ENCODE assay signal across 14 mouse cellular contexts in genomic region chr9:75427366-75428273, GRCm38 (mm10). TPM values are rescaled to one million over a fixed set of nuclear protein-coding genes. Genes with fewer than 3 reads are reported as not detected.
A peak's percentile ranks its signal among the peaks of the same experiment; 100 is the strongest.
DNase-seq lines count a peak whose midpoint lies in the region; ATAC-seq and TF ChIP-seq lines count a peak whose summit lies in the region.
"Had no signal": no experiment of that assay in that cellular context is flagged by ENCODE, and none has a peak within 500 bp of the region (broad histone marks: within the 10 kb centered on the region; RNA-seq: fewer than 3 reads in every experiment).

No protein-coding gene starts in this region.

- ATAC-seq in heart, embryonic 16.5 days (replicated peaks; ENCODE audit: extremely low read depth, insufficient read depth, low FRiP score), result 0 out of 2 replicates have a peak, but pooled peaks have one; percentile 2

- H3K27me3 ChIP-seq in cerebellum, adult 2 months (ENCODE audit: control insufficient read depth, insufficient read depth, low read length), result no peaks in the 10 kb centered on the region
- H3K27me3 ChIP-seq in heart, embryonic 16.5 days (ENCODE audit: control insufficient read depth, insufficient read depth, low read length), result no peaks in the 10 kb centered on the region
- H3K27me3 ChIP-seq: CH12.LX; limb, embryonic 12.5 days; lung, embryonic 15.5 days; stomach, embryonic 15.5 days had no signal

- no peaks in the 10 kb centered on the region for H3K9me3 ChIP-seq in heart, embryonic 16.5 days (replicated peaks; ENCODE audit: control insufficient read depth, low read length)
- H3K9me3 ChIP-seq: limb, embryonic 12.5 days; lung, embryonic 15.5 days; stomach, embryonic 15.5 days had no signal

- WGBS in cerebellum, adult 2 months, result 31% methylated on average over 9 of the region's 9 CpGs
- WGBS in heart, embryonic 16.5 days, result 62% methylated on average over 9 of the region's 9 CpGs

- no peak for TF ChIP-seq CTCF in gastrocnemius, adult 2 months (IDR thresholded peaks at IDR 0.05)
- TF ChIP-seq CTCF in cerebellum, adult 2 months (IDR thresholded peaks at IDR 0.05; ENCODE audit: borderline replicate concordance, insufficient read depth, low read depth, low read length), result no peak

- H3K4me1 ChIP-seq in cerebellum, adult 2 months (ENCODE audit: control insufficient read depth, insufficient read depth, low read length), result peaks cover 21% of the 10 kb centered on the region
- H3K4me1 ChIP-seq in heart, embryonic 16.5 days (ENCODE audit: control insufficient read depth, insufficient read depth, low read length), result peaks cover 19% of the 10 kb centered on the region
- H3K4me1 ChIP-seq: lung, embryonic 15.5 days; stomach, embryonic 15.5 days had no signal

- no peak overlapping the region for H3K4me3 ChIP-seq in gastrocnemius, adult 2 months
- no peak overlapping the region for H3K4me3 ChIP-seq in cerebellum, adult 2 months (replicated peaks; ENCODE audit: insufficient read depth, low read depth, low read length)
- H3K4me3 ChIP-seq in heart, embryonic 16.5 days (ENCODE audit: low read length), result no peak overlapping the region
- H3K4me3 ChIP-seq: erythroblast, embryonic 14.5 days; limb, embryonic 12.5 days; lung, embryonic 15.5 days; stomach, embryonic 15.5 days had no signal

- peak; percentile 27; the same call in 1 of the 2 replicates for TF ChIP-seq POLR2A in cerebellum, adult 2 months (IDR thresholded peaks at IDR 0.05; ENCODE audit: borderline replicate concordance, insufficient read depth, low read length)

- DNase-seq in gastrocnemius, adult 2 months, result peak; percentile 48
- DNase-seq in gastrocnemius, adult 8-10 months (ENCODE audit: low spot score in 2 of 2), result no peak
- peak; percentile 75 for DNase-seq in 3T3-L1 (ENCODE audit: low read depth, low spot score)
- DNase-seq in cerebellum, adult 2 months, result peak; percentile 82 to 95
- no peak for DNase-seq in urinary bladder, postnatal 36 days (ENCODE audit: low spot score in 2 of 2)
- no peak for DNase-seq in embryo, embryonic 11 days
- DNase-seq in thymus, adult 18-20 months, result no peak
- DNase-seq: kidney, adult 9 months had no signal

- no peaks in the 10 kb centered on the region for H3K36me3 ChIP-seq in heart, embryonic 16.5 days (ENCODE audit: control insufficient read depth, insufficient read depth)
- H3K36me3 ChIP-seq: limb, embryonic 12.5 days; lung, embryonic 15.5 days; stomach, embryonic 15.5 days had no signal

- H3K27ac ChIP-seq in gastrocnemius, adult 2 months, result peak overlapping the region; percentile 38
- peak overlapping the region; percentile 89 for H3K27ac ChIP-seq in cerebellum, adult 2 months (ENCODE audit: insufficient read depth, low read length)
- H3K27ac ChIP-seq in heart, embryonic 16.5 days (ENCODE audit: low read length), result peak overlapping the region; percentile 78
- H3K27ac ChIP-seq: limb, embryonic 12.5 days; lung, embryonic 15.5 days; stomach, embryonic 15.5 days had no signal

- H3K9ac ChIP-seq in heart, embryonic 16.5 days (ENCODE audit: low read length), result no peak overlapping the region
- H3K9ac ChIP-seq: limb, embryonic 12.5 days; lung, embryonic 15.5 days; stomach, embryonic 15.5 days had no signal

- no peak overlapping the region for H3K4me2 ChIP-seq in heart, embryonic 16.5 days (ENCODE audit: low read depth, low read length)
- H3K4me2 ChIP-seq: limb, embryonic 12.5 days; lung, embryonic 15.5 days; stomach, embryonic 15.5 days had no signal

- intact Hi-C loops in gastrocnemius, adult 2 months (cut with DNase I), result no loop called here

RNA-seq across cellular contexts. Expression of gene Leo1, which starts 13.7 kb away (rescaled TPM):
- 10 to 100 TPM; 23.3 to 28.5 TPM for total RNA-seq in gastrocnemius, adult 2 months (2021)
- total RNA-seq in gastrocnemius, adult 8-10 months (2022), result 10 to 100 TPM; 14.8 to 23.2 (median 22.2) TPM
- 26.9 and 31.6 TPM in 2 replicates for polyA plus RNA-seq in cerebellum, adult 2 months (2012; rRNA removed)
- polyA plus RNA-seq in heart, embryonic 16.5 days (2015; fragmentation: Nextera tagmentation; extraction: Ambion mirVana), result 28.1 and 32.0 TPM in 2 replicates

RNA-seq across cellular contexts. Expression of gene Mapk6, which starts 17.8 kb away (rescaled TPM):
- 10 to 100 TPM; 26.4 to 29.6 TPM for total RNA-seq in gastrocnemius, adult 2 months (2021)
- 10 to 100 TPM; 28.5 to 36.0 (median 30.5) TPM for total RNA-seq in gastrocnemius, adult 8-10 months (2022)
- 71.3 and 76.0 TPM in 2 replicates for polyA plus RNA-seq in cerebellum, adult 2 months (2012; rRNA removed)
- 35.8 and 41.6 TPM in 2 replicates for polyA plus RNA-seq in heart, embryonic 16.5 days (2015; fragmentation: Nextera tagmentation; extraction: Ambion mirVana)

Comparison
In these comparisons a context has a peak if more than half of its experiments do, and no peak if none do; other contexts are left out.
1. DNase-seq: peak in gastrocnemius, adult 2 months (single experiment), 3T3-L1 (single experiment) and cerebellum, adult 2 months (2 of 2); none in gastrocnemius, adult 8-10 months (0 of 2), urinary bladder, postnatal 36 days (0 of 2), embryo, embryonic 11 days (single experiment) and thymus, adult 18-20 months (0 of 2).
2. H3K27ac ChIP-seq: peak in every context shown above with its lines; median percentile 89 in cerebellum, adult 2 months; 78 in heart, embryonic 16.5 days; 38 in gastrocnemius, adult 2 months.